Mouse (Mus musculus): ENCODE measurements around the gene Chd5. TPM values are rescaled to one million over a fixed set of nuclear protein-coding genes. Genes with fewer than 3 reads are reported as not detected.

Gene Chd5
- polyA plus RNA-seq, 1 experiment: not detected

- no peak overlapping the region for H3K27ac ChIP-seq (ENCODE audit: control insufficient read depth, insufficient read depth, low read depth, low read length, poor library complexity)
- 48% methylated on average over 16 of the region's 16 CpGs for WGBS
- peaks cover 1% of the 10 kb centered on the region; the same call in 1 of the 2 replicates for H3K4me1 ChIP-seq (ENCODE audit: control insufficient read depth, insufficient read depth, low read length)
- TF ChIP-seq POLR2A (IDR thresholded peaks at IDR 0.05; ENCODE audit: borderline replicate concordance, control insufficient read depth, low read depth, low read length) (no peak), CTCF (IDR thresholded peaks at IDR 0.05; ENCODE audit: control insufficient read depth, insufficient read depth, low read length) (no peak)
- H3K4me3 ChIP-seq (replicated peaks; ENCODE audit: control insufficient read depth, low read depth, low read length): peak overlapping the region; percentile 92
These were observed 13.5 kb upstream of the Chd5 start for GRCm38 (mm10) chr4:152324641-152325562.

- Histone ChIP-seq H3K27ac (ENCODE audit: control insufficient read depth, insufficient read depth, low read depth, low read length, poor library complexity) (peak within 1 kb of the TSS; percentile 42; the same call in 1 of the 2 replicates), H3K4me1 (ENCODE audit: control insufficient read depth, insufficient read depth, low read length) (peaks cover 1% of the 10 kb centered on the region; the same call in 1 of the 2 replicates), H3K4me3 (replicated peaks; ENCODE audit: control insufficient read depth, low read depth, low read length) (peak within 1 kb of the TSS; percentile 92)
- TF ChIP-seq POLR2A (IDR thresholded peaks at IDR 0.05; ENCODE audit: borderline replicate concordance, control insufficient read depth, low read depth, low read length) (peak; percentile 73; the same call in 1 of the 2 replicates), CTCF (IDR thresholded peaks at IDR 0.05; ENCODE audit: control insufficient read depth, insufficient read depth, low read length) (peak; percentile 15; the same call in 1 of the 2 replicates)
- WGBS: under 1% methylated on average over 70 of the region's 70 CpGs
These were observed 12.7 kb upstream of the Chd5 start, which contains the start of gene Rpl22 for GRCm38 (mm10) chr4:152325574-152326411. TSS of gene Rpl22 (plus strand) at chr4:152325742.

- WGBS: 2% methylated on average over 11 of the region's 11 CpGs
- Histone ChIP-seq H3K4me1 (ENCODE audit: control insufficient read depth, insufficient read depth, low read length) (peaks cover 1% of the 10 kb centered on the region; the same call in 1 of the 2 replicates), H3K4me3 (replicated peaks; ENCODE audit: control insufficient read depth, low read depth, low read length) (peak overlapping the region; percentile 92), H3K27ac (ENCODE audit: control insufficient read depth, insufficient read depth, low read depth, low read length, poor library complexity) (no peak overlapping the region)
- TF ChIP-seq CTCF (IDR thresholded peaks at IDR 0.05; ENCODE audit: control insufficient read depth, insufficient read depth, low read length): no peak
- no peak for TF ChIP-seq POLR2A (IDR thresholded peaks at IDR 0.05; ENCODE audit: borderline replicate concordance, control insufficient read depth, low read depth, low read length)
These were observed 11.9 kb upstream of the Chd5 start for GRCm38 (mm10) chr4:152326543-152326942.

GRCm38 (mm10) chr4:152328691-152329090 lies 9.8 kb upstream of the Chd5 start:
- Histone ChIP-seq H3K4me3 (replicated peaks; ENCODE audit: control insufficient read depth, low read depth, low read length) (no peak overlapping the region), H3K4me1 (ENCODE audit: control insufficient read depth, insufficient read depth, low read length) (peaks cover 1% of the 10 kb centered on the region; the same call in 1 of the 2 replicates), H3K27ac (ENCODE audit: control insufficient read depth, insufficient read depth, low read depth, low read length, poor library complexity) (no peak overlapping the region)
- 68% methylated on average over 6 of the region's 6 CpGs for WGBS
- TF ChIP-seq CTCF (IDR thresholded peaks at IDR 0.05; ENCODE audit: control insufficient read depth, insufficient read depth, low read length): peak; percentile 58
- no peak for TF ChIP-seq POLR2A (IDR thresholded peaks at IDR 0.05; ENCODE audit: borderline replicate concordance, control insufficient read depth, low read depth, low read length)

- TF ChIP-seq POLR2A (IDR thresholded peaks at IDR 0.05; ENCODE audit: borderline replicate concordance, control insufficient read depth, low read depth, low read length): no peak
- peak; percentile 90 for TF ChIP-seq CTCF (IDR thresholded peaks at IDR 0.05; ENCODE audit: control insufficient read depth, insufficient read depth, low read length)
- WGBS: 19% methylated on average over 2 of the region's 2 CpGs
These were observed 5.5 kb upstream of the Chd5 start for GRCm38 (mm10) chr4:152332952-152333351.

GRCm38 (mm10) chr4:152333587-152333986 lies 4.9 kb upstream of the Chd5 start:
- no peak overlapping the region for H3K27ac ChIP-seq (ENCODE audit: control insufficient read depth, insufficient read depth, low read depth, low read length, poor library complexity)
- WGBS: 91% methylated on average over 12 of the region's 12 CpGs
- H3K4me3 ChIP-seq (replicated peaks; ENCODE audit: control insufficient read depth, low read depth, low read length): no peak overlapping the region
- H3K4me1 ChIP-seq (ENCODE audit: control insufficient read depth, insufficient read depth, low read length): no peaks in the 10 kb centered on the region
- TF ChIP-seq POLR2A (IDR thresholded peaks at IDR 0.05; ENCODE audit: borderline replicate concordance, control insufficient read depth, low read depth, low read length) (no peak), CTCF (IDR thresholded peaks at IDR 0.05; ENCODE audit: control insufficient read depth, insufficient read depth, low read length) (no peak)

More at GRCm38 (mm10) chr4:152332952-152333351, 5.5 kb upstream of the Chd5 start:
- no peak overlapping the region for H3K27ac ChIP-seq (ENCODE audit: control insufficient read depth, insufficient read depth, low read depth, low read length, poor library complexity)
- no peaks in the 10 kb centered on the region for H3K4me1 ChIP-seq (ENCODE audit: control insufficient read depth, insufficient read depth, low read length)
- no peak overlapping the region for H3K4me3 ChIP-seq (replicated peaks; ENCODE audit: control insufficient read depth, low read depth, low read length)

GRCm38 (mm10) chr4:152337772-152338171 lies 679 bp upstream of the Chd5 start:
- WGBS: 50% methylated on average over 6 of the region's 6 CpGs
- no peak overlapping the region for H3K27ac ChIP-seq (ENCODE audit: control insufficient read depth, insufficient read depth, low read depth, low read length, poor library complexity)
- TF ChIP-seq CTCF (IDR thresholded peaks at IDR 0.05; ENCODE audit: control insufficient read depth, insufficient read depth, low read length) (no peak), POLR2A (IDR thresholded peaks at IDR 0.05; ENCODE audit: borderline replicate concordance, control insufficient read depth, low read depth, low read length) (no peak)
- H3K4me1 ChIP-seq (ENCODE audit: control insufficient read depth, insufficient read depth, low read length): no peaks in the 10 kb centered on the region
- H3K4me3 ChIP-seq (replicated peaks; ENCODE audit: control insufficient read depth, low read depth, low read length): no peak overlapping the region

Measured in bone marrow, adult 2 months (tissue).